28 mouse cellular contexts compared by ENCODE assay signal in genomic region chr5:150982082-150982481, GRCm38 (mm10). TPM values are rescaled to one million over a fixed set of nuclear protein-coding genes. Genes with fewer than 3 reads are reported as not detected.
DNase-seq lines count a peak whose midpoint lies in the region; ATAC-seq and TF ChIP-seq lines count a peak whose summit lies in the region.
"Had no signal": no experiment of that assay in that cellular context is flagged by ENCODE, and none has a peak within 500 bp of the region (broad histone marks: within the 10 kb centered on the region; RNA-seq: fewer than 3 reads in every experiment).

No protein-coding gene starts in this region.

- DNase-seq in gastrocnemius, adult 2 months, result no peak
- no peak for DNase-seq in gastrocnemius, postnatal 36 days
- no peak for DNase-seq in liver, adult 2 months (ENCODE audit: extremely low read depth, low read depth, low spot score)
- peak; percentile 55 for DNase-seq in R1 (ENCODE audit: low read depth, low spot score)
- DNase-seq in cerebellum, adult 2 months, result no peak
- no peak for DNase-seq in urinary bladder, postnatal 4 days (ENCODE audit: low spot score in 2 of 2)
- DNase-seq: adrenal gland, postnatal 25 days; cerebellum, adult 9-11 months; gastrocnemius, postnatal 14 days; heart, postnatal 4 days; kidney, adult 8-10 months; kidney, postnatal 14 days; lung, postnatal 14 days; right cerebral cortex, postnatal 14 days; thymus, adult 2 months; thymus, postnatal 4 days had no signal

- TF ChIP-seq POLR2A in liver, adult 2 months (IDR thresholded peaks at IDR 0.05; ENCODE audit: extremely low read depth, insufficient read depth, low read length), result no peak
- no peak for TF ChIP-seq POLR2A in cerebellum, adult 2 months (IDR thresholded peaks at IDR 0.05; ENCODE audit: borderline replicate concordance, insufficient read depth, low read length)

- intact Hi-C loops in gastrocnemius, adult 2 months (cut with DNase I), result no loop called here
- intact Hi-C loops in gastrocnemius, postnatal 36 days (cut with DNase I), result no loop called here

- no peak overlapping the region for H3K4me3 ChIP-seq in gastrocnemius, adult 2 months
- no peak overlapping the region for H3K4me3 ChIP-seq in liver, adult 2 months (ENCODE audit: insufficient read depth, low read depth, low read length)
- H3K4me3 ChIP-seq in liver, embryonic 12.5 days, result no peak overlapping the region
- H3K4me3 ChIP-seq in E14TG2a.4 (replicated peaks; ENCODE audit: low read length), result no peak overlapping the region
- no peak overlapping the region for H3K4me3 ChIP-seq in cerebellum, adult 2 months (replicated peaks; ENCODE audit: insufficient read depth, low read depth, low read length)
- H3K4me3 ChIP-seq: embryonic facial prominence, embryonic 15.5 days; heart, embryonic 15.5 days; intestine, embryonic 15.5 days; limb, embryonic 13.5 days; midbrain, embryonic 12.5 days had no signal

- no peaks in the 10 kb centered on the region for H3K9me3 ChIP-seq in liver, embryonic 12.5 days (replicated peaks)
- peaks cover 6% of the 10 kb centered on the region for H3K9me3 ChIP-seq in E14TG2a.4 (ENCODE audit: low read length)
- H3K9me3 ChIP-seq: embryonic facial prominence, embryonic 15.5 days; heart, embryonic 15.5 days; intestine, embryonic 15.5 days; midbrain, embryonic 12.5 days had no signal

- no peak overlapping the region for H3K9ac ChIP-seq in liver, adult 2 months (ENCODE audit: low read depth, low read length)
- H3K9ac ChIP-seq in liver, embryonic 12.5 days, result no peak overlapping the region
- H3K9ac ChIP-seq: embryonic facial prominence, embryonic 15.5 days; heart, embryonic 15.5 days; hindbrain, embryonic 14.5 days; intestine, embryonic 15.5 days; limb, embryonic 13.5 days; midbrain, embryonic 12.5 days had no signal

- H3K79me2 ChIP-seq in liver, adult 2 months (ENCODE audit: control insufficient read depth, insufficient read depth, low read length), result no peaks in the 10 kb centered on the region

- H3K4me1 ChIP-seq in liver, adult 2 months (ENCODE audit: control insufficient read depth, insufficient read depth, low read length), result no peaks in the 10 kb centered on the region
- no peaks in the 10 kb centered on the region for H3K4me1 ChIP-seq in liver, embryonic 12.5 days
- H3K4me1 ChIP-seq in E14TG2a.4 (replicated peaks; ENCODE audit: low read depth, low read length), result no peaks in the 10 kb centered on the region
- no peaks in the 10 kb centered on the region for H3K4me1 ChIP-seq in cerebellum, adult 2 months (ENCODE audit: control insufficient read depth, insufficient read depth, low read length)
- H3K4me1 ChIP-seq: intestine, embryonic 15.5 days; limb, embryonic 13.5 days; midbrain, embryonic 12.5 days had no signal

- TF ChIP-seq CTCF in gastrocnemius, adult 2 months (IDR thresholded peaks at IDR 0.05), result peak; percentile 14; the same call in 1 of the 2 replicates
- 0 out of 2 replicates have a peak, but pooled peaks have one; percentile 17 for TF ChIP-seq CTCF in liver, adult 2 months (IDR thresholded peaks at IDR 0.05; ENCODE audit: low read depth, low read length)
- TF ChIP-seq CTCF in E14TG2a.4 (conservative IDR thresholded peaks at IDR 0.05; ENCODE audit: low read length), result peak; percentile 52
- no peak for TF ChIP-seq CTCF in cerebellum, adult 2 months (IDR thresholded peaks at IDR 0.05; ENCODE audit: borderline replicate concordance, insufficient read depth, low read depth, low read length)

- no peak overlapping the region for H3K27ac ChIP-seq in gastrocnemius, adult 2 months
- H3K27ac ChIP-seq in liver, adult 2 months (replicated peaks; ENCODE audit: insufficient read depth, low read depth, low read length), result no peak overlapping the region
- no peak overlapping the region for H3K27ac ChIP-seq in liver, embryonic 12.5 days
- no peak overlapping the region for H3K27ac ChIP-seq in cerebellum, adult 2 months (ENCODE audit: insufficient read depth, low read length)
- H3K27ac ChIP-seq: embryonic facial prominence, embryonic 15.5 days; heart, embryonic 15.5 days; hindbrain, embryonic 14.5 days; intestine, embryonic 15.5 days; limb, embryonic 13.5 days; midbrain, embryonic 12.5 days had no signal

- no peak for ATAC-seq in liver, embryonic 12.5 days
- ATAC-seq: forebrain, embryonic 14.5 days; intestine, embryonic 15.5 days had no signal

- H3K4me2 ChIP-seq in liver, embryonic 12.5 days, result no peak overlapping the region
- H3K4me2 ChIP-seq: embryonic facial prominence, embryonic 15.5 days; heart, embryonic 15.5 days; hindbrain, embryonic 14.5 days; intestine, embryonic 15.5 days; limb, embryonic 13.5 days; midbrain, embryonic 12.5 days had no signal

- 98% methylated on average over 2 of the region's 2 CpGs for WGBS in liver, adult 2 months
- 62% methylated on average over 2 of the region's 2 CpGs for WGBS in liver, embryonic 12.5 days (ENCODE audit: insufficient replicate concordance)
- WGBS in cerebellum, adult 2 months, result 99% methylated on average over 2 of the region's 2 CpGs

- no peaks in the 10 kb centered on the region for H3K27me3 ChIP-seq in liver, adult 2 months (ENCODE audit: control insufficient read depth, insufficient read depth, low read length)
- no peaks in the 10 kb centered on the region for H3K27me3 ChIP-seq in liver, embryonic 12.5 days (replicated peaks)
- 0 out of 2 replicates have a peak, but pooled peaks cover 2% of the 10 kb centered on the region for H3K27me3 ChIP-seq in E14TG2a.4 (ENCODE audit: insufficient read depth, low read length)
- H3K27me3 ChIP-seq in cerebellum, adult 2 months (ENCODE audit: control insufficient read depth, insufficient read depth, low read length), result no peaks in the 10 kb centered on the region
- H3K27me3 ChIP-seq: embryonic facial prominence, embryonic 15.5 days; heart, embryonic 15.5 days; intestine, embryonic 15.5 days; limb, embryonic 13.5 days; midbrain, embryonic 12.5 days had no signal

- H3K36me3 ChIP-seq in liver, adult 2 months (ENCODE audit: control insufficient read depth, insufficient read depth, low read length), result no peaks in the 10 kb centered on the region
- no peaks in the 10 kb centered on the region for H3K36me3 ChIP-seq in liver, embryonic 12.5 days
- H3K36me3 ChIP-seq in E14TG2a.4 (ENCODE audit: insufficient read depth, low read length), result no peaks in the 10 kb centered on the region
- H3K36me3 ChIP-seq: embryonic facial prominence, embryonic 15.5 days; G1E; heart, embryonic 15.5 days; intestine, embryonic 15.5 days; limb, embryonic 13.5 days; midbrain, embryonic 12.5 days had no signal

RNA-seq across cellular contexts. Expression of gene Kl, which starts 29.7 kb away (rescaled TPM):
- total RNA-seq in gastrocnemius, adult 2 months (2021), result under 1 TPM; 0.31 to 0.43 TPM
- total RNA-seq in gastrocnemius, postnatal 36 days (2021), result under 1 TPM; 0.32 to 0.51 TPM
- 0.07 TPM in 1 of 2 replicates, not detected in the other for total RNA-seq in liver, adult 2 months (2014; rRNA removed)
- polyA plus RNA-seq in liver, adult 2 months (2012; rRNA removed), result not detected in 2 replicates
- 0.06 TPM in 1 of 2 replicates, not detected in the other for polyA plus RNA-seq in liver, embryonic 12.5 days (2016; fragmentation: Nextera tagmentation; extraction: Ambion mirVana)
- polyA plus RNA-seq in cerebellum, adult 2 months (2012; rRNA removed), result 3.6 and 8.9 TPM in 2 replicates
- total RNA-seq: common myeloid progenitor, adult 5-6 weeks; megakaryocyte, adult 5-6 weeks had no signal
- polyA plus RNA-seq: G1E had no signal
